Mouse (Mus musculus): Measurements from ENCODE around the gene Ttll12. TPM values are rescaled to one million over a fixed set of nuclear protein-coding genes. Genes with fewer than 3 reads are reported as not detected.

Gene Ttll12
- polyA plus RNA-seq (2012; rRNA removed) = 24.1 and 28.9 TPM in 2 replicates

GRCm38 (mm10) chr15:83594513-83595363 is at the start of gene Ttll12:
Gene Ttll12, minus strand, starts transcription at chr15:83595157.

GRCm38 (mm10) chr15:83563327-83563856 is 31.6 kb downstream of the Ttll12 start, which contains the start of the genes Tspo and Mcat:
Gene Tspo, plus strand, starts transcription at chr15:83563592.
Gene Mcat, minus strand, starts transcription at chr15:83563787.

GRCm38 (mm10) chr15:83526424-83527091 is 68.4 kb downstream of the Ttll12 start, which contains the start of gene Bik:
Gene Bik, plus strand, starts transcription at chr15:83526862.

Other genes with a start within 250 kb of the Ttll12 start
- gene Arfgap3, start 244.9 kb downstream of the Ttll12 start, polyA plus RNA-seq (2012; rRNA removed) = 9.6 and 10.5 TPM in 2 replicates
- gene Pacsin2, start 130.6 kb downstream of the Ttll12 start, polyA plus RNA-seq (2012; rRNA removed) = 41.6 and 43.4 TPM in 2 replicates
- gene Ttll1, start 84.3 kb downstream of the Ttll12 start, polyA plus RNA-seq (2012; rRNA removed) = 3.2 and 3.6 TPM in 2 replicates
- gene Bik, start 68.3 kb downstream of the Ttll12 start, polyA plus RNA-seq (2012; rRNA removed) = 1.4 and 1.7 TPM in 2 replicates
- gene Tspo, start 31.6 kb downstream of the Ttll12 start, polyA plus RNA-seq (2012; rRNA removed) = 81.7 and 102 TPM in 2 replicates
- gene Mcat, start 31.4 kb downstream of the Ttll12 start, polyA plus RNA-seq (2012; rRNA removed) = 8.9 and 10.2 TPM in 2 replicates
- 0.09 and 0.16 TPM in 2 replicates for gene Scube1, start 129.9 kb upstream of the Ttll12 start, polyA plus RNA-seq (2012; rRNA removed)
- 0.05 TPM in 1 of 2 replicates, not detected in the other for gene Mpped1, start 184.3 kb upstream of the Ttll12 start, polyA plus RNA-seq (2012; rRNA removed)